Mouse (Mus musculus) heart, adult 2 months (tissue): ENCODE measurements around the gene Iqschfp. TPM values are rescaled to one million over a fixed set of nuclear protein-coding genes. Genes with fewer than 3 reads are reported as not detected.

Source experiments
- DNase-seq, 2 experiments: peaks; one replicate each; pipeline ENCODE4 v3.0.0; 2021
- H3K27ac ChIP-seq: fragments of 200-600 bp; 2 replicates; pipeline ENCODE4 v1.8.1; 2022
- H3K27me3 ChIP-seq: fragments of 200-500 bp; 2 replicates; pipeline ENCODE4 v1.6.1; 2012; ENCODE audit warnings: mild to moderate bottlenecking, low read length, inconsistent platforms, mixed read lengths; ENCODE audit not compliant: control insufficient read depth, insufficient read depth
- H3K36me3 ChIP-seq: fragments of 200-500 bp; 2 replicates; pipeline ENCODE4 v1.6.1; 2012; ENCODE audit warnings: low read length, inconsistent platforms; ENCODE audit not compliant: control insufficient read depth, insufficient read depth
- H3K4me1 ChIP-seq: fragments of 200-500 bp; 2 replicates; pipeline ENCODE4 v1.6.1; 2011; ENCODE audit warnings: low read length; ENCODE audit not compliant: control insufficient read depth, insufficient read depth
- H3K4me3 ChIP-seq: fragments of 200-600 bp; 2 replicates; pipeline ENCODE4 v1.8.1; 2022
- H3K79me2 ChIP-seq: fragments of 200-500 bp; replicated peaks from 2 replicates; pipeline ENCODE4 v1.6.1; 2012; ENCODE audit warnings: mild to moderate bottlenecking, inconsistent platforms, low read length, moderate library complexity, mixed read lengths; ENCODE audit not compliant: control insufficient read depth, insufficient read depth
- H3K9ac ChIP-seq: fragments of 200-500 bp; 2 replicates; pipeline ENCODE4 v1.6.1; 2012; ENCODE audit warnings: low read depth, mild to moderate bottlenecking, control low read depth, inconsistent platforms, low read length, mixed read lengths
- CTCF ChIP-seq: fragments of 200-600 bp; IDR thresholded peaks from 2 replicates; pipeline ENCODE4 v1.8.1; 2022; ENCODE audit warnings: antibody characterized with exemption, mild to moderate bottlenecking, moderate library complexity
- EP300 ChIP-seq: fragments of 200-500 bp; IDR thresholded peaks from 2 replicates; pipeline ENCODE4 v1.6.1; 2011; ENCODE audit warnings: low read depth, low read length, control low read depth; ENCODE audit not compliant: insufficient read depth
- POLR2A ChIP-seq: fragments of 200-500 bp; IDR thresholded peaks from 2 replicates; pipeline ENCODE4 v1.6.1; 2011; ENCODE audit warnings: mild to moderate bottlenecking, low read depth, low read length, control low read depth; ENCODE audit not compliant: insufficient read depth
- WGBS: fragments of 180-500 bp; shearing (Covaris S2); methylation state at CpG from one replicate; pipeline ENCODE4 v1.1.7; 2018; 5-methylcytosine and 5-hydroxymethylcytosine counted together
- intact Hi-C: fragments of 180-260 bp; cut with DNase I; formaldehyde crosslinking; loops from one replicate; pipeline ENCODE4 v1.15.1; 2025
- polyA plus RNA-seq: library from polyadenylated mRNA; depleted of rRNA; stranded (reverse); fragments of >200 nt; gene quantifications from 2 replicates; pipeline ENCODE4 v1.2.3, GENCODE M21; 2012
- total RNA-seq, 2 experiments: library from RNA; stranded (reverse); gene quantifications; 2 replicates each; pipeline ENCODE4 v1.2.3; 2021

Gene Iqschfp
- total and polyA plus RNA-seq, 3 experiments, result not detected

DNA sequence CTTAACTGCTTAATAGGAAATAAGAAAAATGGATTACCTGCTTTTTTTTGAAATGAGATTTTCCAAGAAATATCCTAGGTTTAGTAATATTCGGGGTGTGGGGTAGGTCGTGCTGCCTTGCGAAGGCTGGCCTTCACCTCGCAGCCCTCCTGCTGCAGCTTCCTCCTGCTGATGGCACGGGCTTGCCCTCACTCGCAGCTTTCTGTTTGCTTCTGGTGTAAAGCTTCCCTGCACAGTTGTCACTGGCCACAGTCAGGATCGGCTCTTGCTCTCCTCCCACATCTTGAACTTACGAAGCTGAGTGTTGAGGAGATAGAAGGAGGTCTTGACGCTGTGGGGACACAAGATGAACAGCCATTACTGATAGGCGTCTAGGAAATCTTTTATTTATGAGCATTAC, 712.4 kb downstream of the Iqschfp start:
- WGBS, result 77% methylated on average over 10 of the region's 10 CpGs
- Histone ChIP-seq H3K4me1 (peaks cover 8% of the 10 kb centered on the region), H3K27ac (peak overlapping the region; percentile 75), H3K36me3 (peaks cover 26% of the 10 kb centered on the region), H3K9ac (no peak overlapping the region), H3K27me3 (no peaks in the 10 kb centered on the region), H3K79me2 (peaks cover 2% of the 10 kb centered on the region), H3K4me3 (no peak overlapping the region)
- DNase-seq, result no peak
- TF ChIP-seq CTCF (no peak), EP300 (no peak), POLR2A (no peak)
- intact Hi-C loops, result no loop called here

DNA sequence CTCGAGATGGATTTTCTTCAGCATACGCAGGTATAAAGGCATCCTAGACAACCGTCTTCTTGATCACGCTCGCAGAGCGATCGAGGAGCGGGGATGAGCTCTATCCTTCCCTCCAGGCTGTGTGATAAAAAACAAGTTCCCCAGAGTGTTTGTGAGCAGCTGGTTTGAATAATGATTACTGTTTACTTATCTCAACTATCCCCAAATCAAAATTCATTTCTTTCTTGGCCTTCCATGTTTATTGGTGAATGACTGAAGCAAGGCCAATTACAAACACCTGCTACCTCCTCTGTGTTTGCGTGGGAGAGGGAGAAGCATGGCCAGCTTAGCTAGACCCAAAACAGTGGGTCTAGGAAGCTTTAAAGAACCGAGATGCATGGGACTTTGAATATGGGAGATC, 712.9 kb downstream of the Iqschfp start:
- Histone ChIP-seq H3K9ac (no peak overlapping the region), H3K27me3 (no peaks in the 10 kb centered on the region), H3K4me3 (no peak overlapping the region), H3K4me1 (peaks cover 10% of the 10 kb centered on the region), H3K27ac (peak overlapping the region; percentile 75; the same call in 1 of the 2 replicates), H3K36me3 (peaks cover 31% of the 10 kb centered on the region), H3K79me2 (peaks cover 2% of the 10 kb centered on the region)
- 84% methylated on average over 10 of the region's 10 CpGs for WGBS
- no peak for DNase-seq
- intact Hi-C loops, result loop anchor here (5.0 kb wide), 1 partner anchor 43 kb away; no protein-coding TSS in a partner anchor
- no peak for TF ChIP-seq EP300
- no peak for TF ChIP-seq POLR2A
- TF ChIP-seq CTCF, result no peak

DNA sequence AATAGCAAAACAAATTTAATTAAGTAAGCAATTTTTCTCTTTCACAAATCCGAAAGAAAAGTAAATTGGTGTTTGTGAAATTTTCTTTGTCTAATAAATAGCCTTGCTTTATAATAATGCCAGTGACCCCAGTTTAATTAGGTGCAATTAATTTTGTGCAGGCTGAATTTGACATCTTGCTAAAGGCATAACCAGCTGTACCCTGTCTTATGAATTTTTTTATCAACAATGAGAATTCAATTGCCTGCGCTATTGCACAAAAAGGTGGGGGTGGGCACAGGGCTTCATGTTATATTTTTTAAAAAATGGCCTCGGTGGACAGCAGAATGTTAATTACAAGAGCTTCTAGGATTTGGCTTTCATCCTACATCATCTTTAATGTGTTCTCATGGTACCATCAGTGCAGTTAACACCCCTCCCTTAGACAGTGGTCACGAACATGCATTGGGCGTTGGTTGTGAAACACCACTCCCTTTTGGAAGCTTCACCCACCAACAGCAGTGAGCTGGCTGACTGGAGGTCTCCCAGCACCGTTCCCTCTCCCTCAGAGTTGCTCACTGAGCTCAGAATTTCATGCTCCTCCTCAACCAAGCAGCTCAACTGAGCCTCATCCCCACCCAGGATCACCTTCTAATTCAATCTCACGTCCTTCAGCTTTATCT, 714.0 kb downstream of the Iqschfp start:
- intact Hi-C loops, result loop anchor here (5.0 kb wide), 1 partner anchor 44 kb away; no protein-coding TSS in a partner anchor
- H3K4me1 ChIP-seq, result peaks cover 12% of the 10 kb centered on the region
- no peak for TF ChIP-seq EP300
- TF ChIP-seq POLR2A, result no peak
- TF ChIP-seq CTCF, result no peak
- H3K27me3 ChIP-seq, result no peaks in the 10 kb centered on the region
- no peak overlapping the region for H3K4me3 ChIP-seq
- 79% methylated on average over 7 of the region's 7 CpGs for WGBS
- H3K36me3 ChIP-seq, result peaks cover 29% of the 10 kb centered on the region
- no peak for DNase-seq
- H3K27ac ChIP-seq, result no peak overlapping the region
- no peak overlapping the region for H3K9ac ChIP-seq
- H3K79me2 ChIP-seq, result peaks cover 2% of the 10 kb centered on the region

DNA sequence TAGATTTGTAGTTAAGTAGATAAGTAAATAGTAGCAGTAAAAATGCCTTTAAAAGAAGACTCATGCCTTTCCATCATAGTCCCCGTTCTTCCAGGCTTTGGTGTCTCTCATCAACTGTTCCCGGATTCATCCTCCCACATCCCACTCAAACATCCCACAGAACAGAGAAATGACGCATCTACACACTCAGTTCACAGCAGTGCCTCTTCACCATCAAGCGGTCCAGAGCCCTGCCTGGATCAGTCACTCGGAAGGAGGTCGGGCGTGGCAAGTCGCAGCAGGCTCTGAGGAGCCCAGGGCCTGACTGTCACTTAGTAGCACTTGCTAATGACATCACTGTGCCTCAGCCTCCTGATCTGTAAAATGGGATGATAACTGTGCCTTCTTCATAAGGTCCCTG, 714.7 kb downstream of the Iqschfp start:
- peaks cover 27% of the 10 kb centered on the region for H3K36me3 ChIP-seq
- TF ChIP-seq CTCF (no peak), POLR2A (no peak), EP300 (no peak)
- H3K4me1 ChIP-seq, result peaks cover 12% of the 10 kb centered on the region
- no peak overlapping the region for H3K4me3 ChIP-seq
- WGBS, result 94% methylated on average over 8 of the region's 8 CpGs
- peaks cover 2% of the 10 kb centered on the region for H3K79me2 ChIP-seq
- intact Hi-C loops, result loop anchor here (5.0 kb wide), 1 partner anchor 44 kb away; no protein-coding TSS in a partner anchor
- H3K27me3 ChIP-seq, result no peaks in the 10 kb centered on the region
- H3K27ac ChIP-seq, result no peak overlapping the region
- DNase-seq, result no peak
- no peak overlapping the region for H3K9ac ChIP-seq

DNA sequence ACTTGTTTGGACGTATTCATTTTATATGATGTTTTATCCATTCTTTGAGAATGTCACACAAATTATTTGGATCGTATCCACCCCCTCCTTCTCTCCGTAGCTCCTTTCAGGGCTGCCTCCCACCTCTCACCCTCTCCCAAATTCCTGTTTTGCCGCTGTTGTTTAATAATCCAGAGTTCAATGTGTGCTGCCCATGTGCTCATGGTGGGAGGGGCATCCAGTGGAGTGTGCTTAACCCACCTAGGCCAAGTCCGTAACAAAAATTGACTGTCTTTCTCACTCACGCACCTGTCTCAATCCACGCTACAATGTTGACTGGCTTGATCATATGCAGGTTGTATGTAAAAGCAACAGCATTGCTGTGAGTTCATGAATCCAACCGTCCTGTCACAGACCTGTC, 715.3 kb downstream of the Iqschfp start:
- H3K36me3 ChIP-seq, result peaks cover 21% of the 10 kb centered on the region
- H3K27me3 ChIP-seq, result no peaks in the 10 kb centered on the region
- H3K4me3 ChIP-seq, result no peak overlapping the region
- H3K9ac ChIP-seq, result no peak overlapping the region
- TF ChIP-seq CTCF (no peak), POLR2A (no peak), EP300 (no peak)
- H3K27ac ChIP-seq, result no peak overlapping the region
- WGBS, result 91% methylated on average over 8 of the region's 8 CpGs
- H3K4me1 ChIP-seq, result peaks cover 12% of the 10 kb centered on the region
- no peak for DNase-seq
- intact Hi-C loops, result loop anchor here (5.0 kb wide), 1 partner anchor 45 kb away; no protein-coding TSS in a partner anchor
- peaks cover 2% of the 10 kb centered on the region for H3K79me2 ChIP-seq

DNA sequence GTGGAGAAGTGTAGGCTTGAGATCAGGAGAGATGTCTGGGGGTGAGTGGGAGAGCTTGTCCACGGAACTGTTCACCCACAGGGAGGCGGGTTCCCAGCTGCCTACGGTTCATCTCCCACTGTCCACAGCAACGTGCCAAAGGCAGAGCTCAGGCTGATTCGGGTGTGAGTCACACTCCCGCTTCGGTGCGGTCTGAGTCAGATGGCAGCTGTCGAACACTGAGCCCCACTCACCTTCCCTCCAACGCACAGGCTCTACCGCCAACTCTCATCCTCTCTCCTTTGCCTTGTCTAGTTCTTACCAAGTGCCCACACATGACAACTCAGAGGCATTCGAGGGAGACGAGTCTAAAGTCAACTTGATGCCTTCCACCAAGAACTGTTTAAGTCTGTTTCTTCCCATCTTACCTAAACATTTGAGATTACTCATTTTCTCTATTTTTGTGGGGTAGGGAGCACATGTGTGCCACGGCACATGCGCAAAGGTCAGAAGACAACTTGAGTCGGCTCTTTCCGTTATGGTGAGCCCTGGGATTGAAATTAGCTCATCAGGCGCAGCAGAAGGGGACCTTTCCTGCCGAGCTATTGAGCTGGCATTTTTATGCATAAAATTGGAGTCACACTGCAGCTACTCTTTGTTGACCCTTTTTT, 716.9 kb downstream of the Iqschfp start:
- H3K36me3 ChIP-seq, result peaks cover 9% of the 10 kb centered on the region
- no peak overlapping the region for H3K9ac ChIP-seq
- 67% methylated on average over 19 of the region's 19 CpGs for WGBS
- H3K27me3 ChIP-seq, result no peaks in the 10 kb centered on the region
- peaks cover 2% of the 10 kb centered on the region for H3K79me2 ChIP-seq
- intact Hi-C loops, result loop anchor here (5.0 kb wide), 1 partner anchor 47 kb away; no protein-coding TSS in a partner anchor
- no peak overlapping the region for H3K4me3 ChIP-seq
- TF ChIP-seq POLR2A (no peak), CTCF (no peak), EP300 (no peak)
- peaks cover 7% of the 10 kb centered on the region; the same call in 1 of the 2 replicates for H3K4me1 ChIP-seq
- DNase-seq, result peak in 1 of 2 experiments; percentile 41
- H3K27ac ChIP-seq, result peak overlapping the region; percentile 43
